Mouse (Mus musculus) bone marrow, adult 2 months (tissue): Measurements from ENCODE around the gene Clip2. TPM values are rescaled to one million over a fixed set of nuclear protein-coding genes. Genes with fewer than 3 reads are reported as not detected.

Experiments used
- H3K27ac ChIP-seq: fragments of 200-500 bp; 2 replicates; pipeline ENCODE4 v1.5.1; 2012; ENCODE audit warnings: low read depth, mild to moderate bottlenecking, control low read depth, inconsistent platforms, low read length; ENCODE audit not compliant: control insufficient read depth, poor library complexity, insufficient read depth
- H3K4me1 ChIP-seq: fragments of 200-500 bp; 2 replicates; pipeline ENCODE4 v1.6.1; 2011; ENCODE audit warnings: low read length; ENCODE audit not compliant: control insufficient read depth, insufficient read depth
- H3K4me3 ChIP-seq: fragments of 200-500 bp; replicated peaks from 2 replicates; pipeline ENCODE3; 2011; ENCODE audit warnings: mild to moderate bottlenecking, low read depth, low read length, control low read depth; ENCODE audit not compliant: control insufficient read depth
- CTCF ChIP-seq: fragments of 200-500 bp; IDR thresholded peaks from 2 replicates; pipeline ENCODE4 v1.5.1; 2011; ENCODE audit warnings: low read length, control low read depth; ENCODE audit not compliant: control insufficient read depth, insufficient read depth
- POLR2A ChIP-seq: fragments of 200-500 bp; IDR thresholded peaks from 2 replicates; pipeline ENCODE4 v1.6.1; 2011; ENCODE audit warnings: low read depth, mild to moderate bottlenecking, control low read depth, low read length, borderline replicate concordance; ENCODE audit not compliant: control insufficient read depth
- WGBS: fragments of 180-500 bp; shearing (Covaris S2); methylation state at CpG from one replicate; pipeline ENCODE4 v1.1.7; 2018; 5-methylcytosine and 5-hydroxymethylcytosine counted together
- polyA plus RNA-seq: library from polyadenylated mRNA; stranded (reverse); fragments of >200 nt; gene quantifications from 2 replicates; pipeline ENCODE4 v1.2.4, GENCODE M21; 2011; ENCODE audit warnings: low replicate concordance; ENCODE audit not compliant: missing spikeins, insufficient read depth, insufficient read length

Clip2 gene
- polyA plus RNA-seq = 5.6 and 7.9 TPM in 2 replicates

GRCm38 (mm10) chr5:134552110-134552972 lies at the start of gene Clip2:
Gene Clip2 (minus strand): TSS chr5:134552434.
- peak within 1 kb of the TSS; percentile 81 for H3K27ac ChIP-seq
- TF ChIP-seq POLR2A (0 out of 2 replicates have a peak, but pooled peaks have one; percentile 24), CTCF (no peak)
- peak within 1 kb of the TSS; percentile 74 for H3K4me3 ChIP-seq
- H3K4me1 ChIP-seq = no peaks in the 10 kb centered on the region; the same call in none of the 2 replicates
- 5% methylated on average over 61 of the region's 61 CpGs for WGBS

GRCm38 (mm10) chr5:134597711-134598110 lies 45.5 kb upstream of the Clip2 start:
- Histone ChIP-seq H3K4me3 (no peak overlapping the region), H3K4me1 (no peaks in the 10 kb centered on the region), H3K27ac (no peak overlapping the region)
- no peak for TF ChIP-seq POLR2A
- no peak for TF ChIP-seq CTCF
- 90% methylated on average over 10 of the region's 10 CpGs for WGBS

- 62% methylated on average over 9 of the region's 9 CpGs for WGBS
- peaks cover 4% of the 10 kb centered on the region for H3K4me1 ChIP-seq
- TF ChIP-seq CTCF (no peak), POLR2A (no peak)
- H3K4me3 ChIP-seq = no peak overlapping the region
- H3K27ac ChIP-seq = peak overlapping the region; percentile 16; the same call in 1 of the 2 replicates
Observed at GRCm38 (mm10) chr5:134593093-134593492, 40.9 kb upstream of the Clip2 start.

DNA sequence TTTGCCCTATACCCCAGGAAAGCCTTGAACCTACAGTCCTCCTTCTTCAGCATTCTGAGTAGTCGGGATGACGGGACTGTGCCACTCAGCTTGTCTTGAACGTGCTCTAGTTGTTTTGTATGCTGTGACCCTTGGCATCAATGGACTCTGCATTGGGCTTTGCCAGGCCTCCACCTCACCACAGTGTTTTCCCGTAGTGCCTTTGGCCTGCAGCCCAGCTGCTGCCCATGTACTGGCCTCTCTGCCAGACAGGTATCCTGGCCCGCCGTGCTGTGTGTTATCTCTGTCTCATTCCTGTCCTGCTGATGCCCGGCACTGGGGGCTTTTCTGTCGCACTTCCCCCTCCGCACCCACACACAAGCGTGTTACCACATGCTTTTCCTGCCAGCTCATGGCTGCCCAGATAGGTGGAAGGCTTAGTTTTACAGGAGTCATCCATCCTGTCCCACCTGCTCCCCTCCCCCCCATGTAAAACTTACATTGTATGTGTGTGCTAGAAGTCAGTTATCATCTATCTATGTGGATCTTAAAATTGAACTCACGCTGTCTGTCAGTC lies 39.9 kb upstream of the Clip2 start:
- H3K4me3 ChIP-seq = no peak overlapping the region
- peaks cover 4% of the 10 kb centered on the region for H3K4me1 ChIP-seq
- peak overlapping the region; percentile 68 for H3K27ac ChIP-seq
- WGBS = 36% methylated on average over 11 of the region's 11 CpGs
- TF ChIP-seq POLR2A (no peak), CTCF (no peak)

DNA sequence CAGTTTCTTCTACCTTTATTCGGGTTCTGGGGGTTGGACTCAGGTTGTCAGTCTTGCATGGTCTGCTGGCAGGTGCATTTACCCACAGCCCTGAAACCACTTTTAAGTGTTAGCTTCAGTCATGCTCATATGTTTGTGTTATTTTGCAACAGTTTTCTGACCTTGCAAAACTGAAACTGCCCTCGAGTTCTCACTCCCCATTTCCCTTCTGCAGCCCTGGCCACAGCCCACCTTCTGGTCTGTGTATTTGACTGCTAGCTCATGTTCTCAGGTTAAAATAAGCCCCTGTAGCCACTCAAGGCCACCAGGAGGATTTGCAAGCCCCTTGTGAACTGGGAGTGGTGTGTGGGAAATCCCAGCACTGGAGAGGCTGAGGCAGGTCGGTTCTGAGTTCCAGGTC lies 37.7 kb upstream of the Clip2 start:
- Histone ChIP-seq H3K27ac (peak overlapping the region; percentile 40), H3K4me1 (peaks cover 4% of the 10 kb centered on the region), H3K4me3 (no peak overlapping the region)
- TF ChIP-seq POLR2A = no peak
- TF ChIP-seq CTCF = no peak
- WGBS = 28% methylated on average over 3 of the region's 3 CpGs

DNA sequence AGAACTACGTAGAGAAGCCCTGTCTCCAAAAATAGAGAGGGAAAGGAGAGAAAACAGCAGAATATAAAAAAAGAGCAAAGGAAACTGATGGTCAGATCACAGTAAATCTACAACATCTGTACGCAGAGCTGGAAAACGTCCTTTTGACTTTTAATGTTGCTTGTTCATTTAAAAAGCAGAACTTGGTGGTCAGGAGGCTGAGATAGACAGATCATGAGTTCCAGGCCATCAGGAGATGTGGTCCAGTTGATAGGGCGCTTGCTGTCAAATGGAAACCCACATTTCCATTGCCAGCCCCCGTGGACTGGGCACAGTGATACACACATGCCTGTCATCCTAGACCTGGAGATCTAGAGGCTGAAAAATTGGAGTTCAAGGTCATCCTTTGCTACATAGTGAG lies 32.6 kb upstream of the Clip2 start:
- TF ChIP-seq CTCF (no peak), POLR2A (no peak)
- H3K27ac ChIP-seq = peak overlapping the region; percentile 51; the same call in 1 of the 2 replicates
- H3K4me1 ChIP-seq = peaks cover 3% of the 10 kb centered on the region; the same call in 1 of the 2 replicates
- no peak overlapping the region for H3K4me3 ChIP-seq
- 17% methylated on average over 5 of the region's 5 CpGs for whole genome bisulfite sequencing

DNA sequence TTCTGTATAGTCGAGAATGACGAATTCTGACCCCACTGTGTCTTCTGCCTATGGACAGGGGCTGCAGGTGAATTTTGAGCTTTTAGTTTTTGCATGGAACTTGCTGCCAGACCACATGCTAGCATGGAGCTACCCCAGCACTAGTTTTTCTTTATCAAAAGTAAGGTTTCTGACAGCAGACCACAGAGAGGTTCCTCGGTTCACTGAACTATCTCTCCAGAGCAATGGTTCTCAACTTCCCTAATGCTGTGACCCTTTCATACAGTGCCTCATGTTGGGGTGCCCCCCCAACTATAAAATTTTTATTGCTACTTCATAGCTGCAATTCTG lies 31.6 kb upstream of the Clip2 start:
- Histone ChIP-seq H3K4me1 (peaks cover 3% of the 10 kb centered on the region; the same call in 1 of the 2 replicates), H3K27ac (peak overlapping the region; percentile 51; the same call in 1 of the 2 replicates), H3K4me3 (peak overlapping the region; percentile 24)
- 9% methylated on average over 3 of the region's 3 CpGs for WGBS
- TF ChIP-seq POLR2A (no peak), CTCF (no peak)
